Mouse (Mus musculus): ENCODE measurements around the gene Antxr1. TPM values are rescaled to one million over a fixed set of nuclear protein-coding genes. Genes with fewer than 3 reads are reported as not detected.

Antxr1 gene
- 8.0 and 8.1 TPM in 2 replicates for polyA plus RNA-seq (2012; rRNA removed)

- no peaks in the 10 kb centered on the region; the same call in 1 of the 2 replicates for H3K27me3 ChIP-seq (ENCODE audit: control insufficient read depth, insufficient read depth, low read length)
- DNase-seq = peak; percentile 18 to 50
- peak within 1 kb of the TSS; percentile 54 for H3K4me3 ChIP-seq (replicated peaks; ENCODE audit: insufficient read depth, low read depth, low read length)
- H3K27ac ChIP-seq (ENCODE audit: insufficient read depth, low read length) = no peak within 1 kb of the TSS
- no peaks in the 10 kb centered on the region for H3K4me1 ChIP-seq (ENCODE audit: control insufficient read depth, insufficient read depth, low read length)
- under 1% methylated on average over 54 of the region's 54 CpGs for WGBS
- TF ChIP-seq CTCF (IDR thresholded peaks at IDR 0.05; ENCODE audit: borderline replicate concordance, insufficient read depth, low read depth, low read length) (peak; percentile 29; the same call in 1 of the 2 replicates), POLR2A (IDR thresholded peaks at IDR 0.05; ENCODE audit: borderline replicate concordance, insufficient read depth, low read length) (no peak)
Measured at GRCm38 (mm10) chr6:87335091-87335934, at the start of gene Antxr1. Antxr1 (minus strand) TSS chr6:87335821.

- Histone ChIP-seq H3K27ac (ENCODE audit: insufficient read depth, low read length) (no peak overlapping the region), H3K4me1 (ENCODE audit: control insufficient read depth, insufficient read depth, low read length) (no peaks in the 10 kb centered on the region), H3K4me3 (replicated peaks; ENCODE audit: insufficient read depth, low read depth, low read length) (no peak overlapping the region), H3K27me3 (ENCODE audit: control insufficient read depth, insufficient read depth, low read length) (no peaks in the 10 kb centered on the region; the same call in 1 of the 2 replicates)
- 54% methylated on average over 6 of the region's 6 CpGs for WGBS
- no peak for TF ChIP-seq POLR2A (IDR thresholded peaks at IDR 0.05; ENCODE audit: borderline replicate concordance, insufficient read depth, low read length)
- TF ChIP-seq CTCF (IDR thresholded peaks at IDR 0.05; ENCODE audit: borderline replicate concordance, insufficient read depth, low read depth, low read length) = no peak
- no peak for DNase-seq
Measured at GRCm38 (mm10) chr6:87384761-87385160, 49.1 kb upstream of the Antxr1 start.

GRCm38 (mm10) chr6:87383926-87384691, 48.5 kb upstream of the Antxr1 start:
- peak overlapping the region; percentile 11 for H3K4me3 ChIP-seq (replicated peaks; ENCODE audit: insufficient read depth, low read depth, low read length)
- no peaks in the 10 kb centered on the region; the same call in 1 of the 2 replicates for H3K27me3 ChIP-seq (ENCODE audit: control insufficient read depth, insufficient read depth, low read length)
- TF ChIP-seq CTCF (IDR thresholded peaks at IDR 0.05; ENCODE audit: borderline replicate concordance, insufficient read depth, low read depth, low read length) (peak; percentile 33; the same call in 1 of the 2 replicates), POLR2A (IDR thresholded peaks at IDR 0.05; ENCODE audit: borderline replicate concordance, insufficient read depth, low read length) (no peak)
- WGBS = 6% methylated on average over 24 of the region's 24 CpGs
- no peak overlapping the region for H3K27ac ChIP-seq (ENCODE audit: insufficient read depth, low read length)
- no peak for DNase-seq
- no peaks in the 10 kb centered on the region for H3K4me1 ChIP-seq (ENCODE audit: control insufficient read depth, insufficient read depth, low read length)

GRCm38 (mm10) chr6:87373057-87373456, 37.4 kb upstream of the Antxr1 start, which contains the start of gene Gkn2:
Gkn2 (plus strand) TSS chr6:87373357.
- Histone ChIP-seq H3K4me1 (ENCODE audit: control insufficient read depth, insufficient read depth, low read length) (no peaks in the 10 kb centered on the region), H3K27me3 (ENCODE audit: control insufficient read depth, insufficient read depth, low read length) (no peaks in the 10 kb centered on the region), H3K27ac (ENCODE audit: insufficient read depth, low read length) (no peak within 1 kb of the TSS), H3K4me3 (replicated peaks; ENCODE audit: insufficient read depth, low read depth, low read length) (no peak within 1 kb of the TSS)
- 91% methylated on average over 9 of the region's 9 CpGs for WGBS
- no peak for DNase-seq
- TF ChIP-seq POLR2A (IDR thresholded peaks at IDR 0.05; ENCODE audit: borderline replicate concordance, insufficient read depth, low read length) = no peak
- no peak for TF ChIP-seq CTCF (IDR thresholded peaks at IDR 0.05; ENCODE audit: borderline replicate concordance, insufficient read depth, low read depth, low read length)

- TF ChIP-seq POLR2A (IDR thresholded peaks at IDR 0.05; ENCODE audit: borderline replicate concordance, insufficient read depth, low read length) (no peak), CTCF (IDR thresholded peaks at IDR 0.05; ENCODE audit: borderline replicate concordance, insufficient read depth, low read depth, low read length) (no peak)
Measured at GRCm38 (mm10) chr6:87369223-87369622, 33.6 kb upstream of the Antxr1 start.

GRCm38 (mm10) chr6:87354441-87354840, 18.8 kb upstream of the Antxr1 start:
- no peak overlapping the region for H3K27ac ChIP-seq (ENCODE audit: insufficient read depth, low read length)

More at GRCm38 (mm10) chr6:87369223-87369622, 33.6 kb upstream of the Antxr1 start:
- Histone ChIP-seq H3K27ac (ENCODE audit: insufficient read depth, low read length) (no peak overlapping the region), H3K4me3 (replicated peaks; ENCODE audit: insufficient read depth, low read depth, low read length) (no peak overlapping the region), H3K27me3 (ENCODE audit: control insufficient read depth, insufficient read depth, low read length) (no peaks in the 10 kb centered on the region), H3K4me1 (ENCODE audit: control insufficient read depth, insufficient read depth, low read length) (no peaks in the 10 kb centered on the region)
- DNase-seq = no peak
- WGBS = 90% methylated on average over 5 of the region's 5 CpGs

GRCm38 (mm10) chr6:87350829-87351228, 15.2 kb upstream of the Antxr1 start, which contains the start of gene Gkn1:
Gkn1 (minus strand) TSS chr6:87350942.
- DNase-seq = no peak
- WGBS = 93% methylated on average over 8 of the region's 8 CpGs
- Histone ChIP-seq H3K4me3 (replicated peaks; ENCODE audit: insufficient read depth, low read depth, low read length) (no peak within 1 kb of the TSS), H3K27ac (ENCODE audit: insufficient read depth, low read length) (no peak within 1 kb of the TSS), H3K27me3 (ENCODE audit: control insufficient read depth, insufficient read depth, low read length) (no peaks in the 10 kb centered on the region), H3K4me1 (ENCODE audit: control insufficient read depth, insufficient read depth, low read length) (no peaks in the 10 kb centered on the region)
- TF ChIP-seq POLR2A (IDR thresholded peaks at IDR 0.05; ENCODE audit: borderline replicate concordance, insufficient read depth, low read length) = no peak
- TF ChIP-seq CTCF (IDR thresholded peaks at IDR 0.05; ENCODE audit: borderline replicate concordance, insufficient read depth, low read depth, low read length) = no peak

More at GRCm38 (mm10) chr6:87354441-87354840, 18.8 kb upstream of the Antxr1 start:
- Histone ChIP-seq H3K27me3 (ENCODE audit: control insufficient read depth, insufficient read depth, low read length) (no peaks in the 10 kb centered on the region), H3K4me3 (replicated peaks; ENCODE audit: insufficient read depth, low read depth, low read length) (no peak overlapping the region), H3K4me1 (ENCODE audit: control insufficient read depth, insufficient read depth, low read length) (no peaks in the 10 kb centered on the region)
- WGBS = 64% methylated on average over 5 of the region's 5 CpGs
- no peak for TF ChIP-seq CTCF (IDR thresholded peaks at IDR 0.05; ENCODE audit: borderline replicate concordance, insufficient read depth, low read depth, low read length)
- DNase-seq = no peak

Measured in cerebellum, adult 2 months (tissue).